Mouse (Mus musculus): ENCODE data around the gene 9130230L23Rik. TPM values are rescaled to one million over a fixed set of nuclear protein-coding genes. Genes with fewer than 3 reads are reported as not detected.
A peak's percentile ranks its signal among the peaks of the same experiment; 100 is the strongest.
"Not testable (repeated sequence)": the region's sequence is repeated elsewhere in the genome, so short reads cannot be mapped to it uniquely, and the experiment has no call there.

The 9130230L23Rik gene
- total and polyA plus RNA-seq, 3 experiments, result 0.20 to 0.30 TPM; not detected in 1

GRCm38 (mm10) chr5:65994643-65995042 is 9.4 kb downstream of the 9130230L23Rik start:
- TF ChIP-seq TBP (conservative IDR thresholded peaks at IDR 0.05; ENCODE audit: low read depth, low read length) (no peak), NELFE (IDR thresholded peaks at IDR 0.05; ENCODE audit: low read depth, low read length) (no peak), USF2 (conservative IDR thresholded peaks at IDR 0.05; ENCODE audit: low read depth, low read length) (no peak), JUND (conservative IDR thresholded peaks at IDR 0.05; ENCODE audit: low read depth, low read length) (no peak), ZC3H11A (IDR thresholded peaks at IDR 0.05; ENCODE audit: low read depth, low read length) (no peak), GABPA (IDR thresholded peaks at IDR 0.05; ENCODE audit: insufficient replicate concordance, low read depth, low read length) (no peak), ETS1 (conservative IDR thresholded peaks at IDR 0.05; ENCODE audit: low read depth, low read length) (no peak), MYC (IDR thresholded peaks at IDR 0.05; ENCODE audit: low read depth, low read length) (no peak), POLR2A (IDR thresholded peaks at IDR 0.05; ENCODE audit: low read depth, low read length) (no peak), HCFC1 (IDR thresholded peaks at IDR 0.05; ENCODE audit: low read depth, low read length) (no peak), ZKSCAN1 (IDR thresholded peaks at IDR 0.05; ENCODE audit: borderline replicate concordance, low read depth, low read length) (no peak), JUN (IDR thresholded peaks at IDR 0.05; ENCODE audit: insufficient read depth, low read depth, low read length) (no peak), MEF2A (IDR thresholded peaks at IDR 0.05; ENCODE audit: borderline replicate concordance, low read depth, low read length) (no peak), CTCF (conservative IDR thresholded peaks at IDR 0.05 in 1 of 2, IDR thresholded peaks at IDR 0.05 in 1 of 2; ENCODE audit: low read depth in 2 of 2, low read length in 2 of 2) (no peak), MAX (IDR thresholded peaks at IDR 0.05; ENCODE audit: low read length) (no peak), CHD1 (IDR thresholded peaks at IDR 0.05; ENCODE audit: low read depth, low read length) (no peak), TCF12 (IDR thresholded peaks at IDR 0.05; ENCODE audit: low read depth, low read length) (no peak), PAX5 (IDR thresholded peaks at IDR 0.05; ENCODE audit: low read length) (no peak), EP300 (IDR thresholded peaks at IDR 0.05; ENCODE audit: low read length) (no peak), CHD2 (IDR thresholded peaks at IDR 0.05; ENCODE audit: low read length) (no peak)
- no peaks in the 10 kb centered on the region for H3K79me2 ChIP-seq (replicated peaks; ENCODE audit: control insufficient read depth, extremely low read depth, insufficient read depth, poor library complexity, severe bottlenecking)
- dilution Hi-C loops (cut with MboI; ENCODE audit: extremely low pct_ligation_motif_present, extremely low pct_unique_long_range_greater_than_20kb, low sequenced_read_pairs) (no loop called here), in situ Hi-C loops (cut with MboI; ENCODE audit: low pct_ligation_motif_present, low pct_unique_long_range_greater_than_20kb, low sequenced_read_pairs) (no loop called here)
- H3K4me2 ChIP-seq (ENCODE audit: insufficient read depth, low read depth, poor library complexity, severe bottlenecking), result no peak overlapping the region
- no peak overlapping the region for H3K4me3 ChIP-seq (replicated peaks in 1 of 3; ENCODE audit: low read depth in 2 of 3, low read length in 2 of 3, poor library complexity in 1 of 3)
- no peak overlapping the region for H3K27ac ChIP-seq (ENCODE audit: insufficient read depth, low read depth)
- no peak for DNase-seq (ENCODE audit: extremely low read depth)
- H3K36me3 ChIP-seq (replicated peaks in 1 of 2; ENCODE audit: control insufficient read depth in 1 of 2, insufficient read depth in 1 of 2, low read length in 1 of 2), result no peaks in the 10 kb centered on the region
- H3K4me1 ChIP-seq (ENCODE audit: control insufficient read depth in 1 of 2, insufficient read depth in 2 of 2), result peaks cover 7 to 8% of the 10 kb centered on the region in 2 experiments
- H3K27me3 ChIP-seq (replicated peaks), result no peaks in the 10 kb centered on the region
- H3K9me3 ChIP-seq (replicated peaks; ENCODE audit: low read length), result no peaks in the 10 kb centered on the region
- no peak overlapping the region for H3K9ac ChIP-seq (ENCODE audit: insufficient read depth, low read depth)

GRCm38 (mm10) chr5:65991191-65991590 is 12.9 kb downstream of the 9130230L23Rik start:
- dilution Hi-C loops (cut with MboI; ENCODE audit: extremely low pct_ligation_motif_present, extremely low pct_unique_long_range_greater_than_20kb, low sequenced_read_pairs) (no loop called here), in situ Hi-C loops (cut with MboI; ENCODE audit: low pct_ligation_motif_present, low pct_unique_long_range_greater_than_20kb, low sequenced_read_pairs) (no loop called here)
- Histone ChIP-seq H3K79me2 (replicated peaks; ENCODE audit: control insufficient read depth, extremely low read depth, insufficient read depth, poor library complexity, severe bottlenecking) (no peaks in the 10 kb centered on the region), H3K4me3 (replicated peaks in 1 of 3; ENCODE audit: low read depth in 2 of 3, low read length in 2 of 3, poor library complexity in 1 of 3) (no peak overlapping the region), H3K27ac (ENCODE audit: insufficient read depth, low read depth) (no peak overlapping the region), H3K4me1 (ENCODE audit: control insufficient read depth in 1 of 2, insufficient read depth in 2 of 2) (peaks cover 13 to 14% of the 10 kb centered on the region in 2 experiments), H3K4me2 (ENCODE audit: insufficient read depth, low read depth, poor library complexity, severe bottlenecking) (0 out of 2 replicates have a peak overlapping the region, but pooled peaks have one; percentile 5), H3K36me3 (replicated peaks in 1 of 2; ENCODE audit: control insufficient read depth in 1 of 2, insufficient read depth in 1 of 2, low read length in 1 of 2) (no peaks in the 10 kb centered on the region), H3K9ac (ENCODE audit: insufficient read depth, low read depth) (no peak overlapping the region), H3K9me3 (replicated peaks; ENCODE audit: low read length) (no peaks in the 10 kb centered on the region), H3K27me3 (replicated peaks) (no peaks in the 10 kb centered on the region)
- no peak for TF ChIP-seq RCOR1 (conservative IDR thresholded peaks at IDR 0.05; ENCODE audit: low read depth, low read length)
- no peak for TF ChIP-seq BHLHE40 (IDR thresholded peaks at IDR 0.05; ENCODE audit: low read depth, low read length)
- no peak for TF ChIP-seq HCFC1 (IDR thresholded peaks at IDR 0.05; ENCODE audit: low read depth, low read length)
- 0 out of 2 replicates have a peak, but pooled peaks have one; percentile 14 for TF ChIP-seq TBP (conservative IDR thresholded peaks at IDR 0.05; ENCODE audit: low read depth, low read length)
- TF ChIP-seq POLR2A (IDR thresholded peaks at IDR 0.05; ENCODE audit: low read depth, low read length), result peak; percentile 29; the same call in 1 of the 2 replicates
- TF ChIP-seq POLR2AphosphoS2 (IDR thresholded peaks at IDR 0.05; ENCODE audit: low read depth, low read length), result no peak
- no peak for TF ChIP-seq MAZ (IDR thresholded peaks at IDR 0.05; ENCODE audit: low read depth, low read length)
- TF ChIP-seq IRF4 (IDR thresholded peaks at IDR 0.05; ENCODE audit: low read depth, low read length), result no peak
- peak; percentile 72 for DNase-seq (ENCODE audit: extremely low read depth)

DNA sequence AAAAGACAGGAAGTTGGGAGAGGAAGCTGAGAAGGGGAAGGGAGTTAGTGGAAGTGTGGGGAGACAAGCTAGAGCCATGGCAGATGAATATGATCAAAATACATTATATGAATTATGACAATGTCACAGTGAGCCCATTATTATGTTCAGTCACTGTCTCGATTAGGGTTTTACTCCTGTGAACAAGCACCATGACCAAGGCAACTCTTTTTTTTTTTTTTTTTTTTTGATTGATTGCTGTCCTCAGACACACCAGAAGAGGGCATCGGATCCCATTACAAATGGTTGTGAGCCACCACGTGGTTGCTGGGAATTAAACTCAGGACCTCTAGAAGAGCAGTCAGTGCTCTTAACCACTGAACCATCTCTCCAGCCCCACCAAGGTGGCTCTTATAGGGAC is 17.1 kb downstream of the 9130230L23Rik start:
- H3K27ac ChIP-seq (ENCODE audit: insufficient read depth, low read depth); H3K9me3 ChIP-seq (replicated peaks; ENCODE audit: low read length); H3K36me3 ChIP-seq (replicated peaks in 1 of 2; ENCODE audit: control insufficient read depth in 1 of 2, insufficient read depth in 1 of 2, low read length in 1 of 2); H3K9ac ChIP-seq (ENCODE audit: insufficient read depth, low read depth); H3K79me2 ChIP-seq (replicated peaks; ENCODE audit: control insufficient read depth, extremely low read depth, insufficient read depth, poor library complexity, severe bottlenecking); in situ Hi-C loops (cut with MboI; ENCODE audit: low pct_ligation_motif_present, low pct_unique_long_range_greater_than_20kb, low sequenced_read_pairs); DNase-seq (ENCODE audit: extremely low read depth); H3K4me2 ChIP-seq (ENCODE audit: insufficient read depth, low read depth, poor library complexity, severe bottlenecking); H3K27me3 ChIP-seq (replicated peaks); dilution Hi-C loops (cut with MboI; ENCODE audit: extremely low pct_ligation_motif_present, extremely low pct_unique_long_range_greater_than_20kb, low sequenced_read_pairs); H3K4me3 ChIP-seq (replicated peaks in 1 of 3; ENCODE audit: low read depth in 2 of 3, low read length in 2 of 3, poor library complexity in 1 of 3): not testable (repeated sequence)
- peaks cover 14% of the 10 kb centered on the region in 2 experiments for H3K4me1 ChIP-seq (ENCODE audit: control insufficient read depth in 1 of 2, insufficient read depth in 2 of 2)
